Mouse (Mus musculus) E14TG2a.4 (cell line): ENCODE results near the gene Ilk.

Experiments used
- CTCF ChIP-seq: conservative IDR thresholded peaks from 2 replicates; pipeline ENCODE4 v1.5.1; 2014; ENCODE audit warnings: low read length
- NANOG ChIP-seq: IDR thresholded peaks from 2 replicates; pipeline ENCODE4 v1.6.1; 2014; ENCODE audit warnings: borderline replicate concordance, low read length, mixed read lengths
- POU5F1 ChIP-seq: IDR thresholded peaks from 2 replicates; pipeline ENCODE4 v1.6.1; 2014; ENCODE audit warnings: low read length, borderline replicate concordance

- TF ChIP-seq CTCF = no peak
- no peak for TF ChIP-seq POU5F1
- TF ChIP-seq NANOG = no peak
Observed at GRCm38 (mm10) chr7:105736264-105736901, at the start of gene Ilk.
